Mouse (Mus musculus): ENCODE measurements around the gene Fam168b.

The Fam168b gene

DNA sequence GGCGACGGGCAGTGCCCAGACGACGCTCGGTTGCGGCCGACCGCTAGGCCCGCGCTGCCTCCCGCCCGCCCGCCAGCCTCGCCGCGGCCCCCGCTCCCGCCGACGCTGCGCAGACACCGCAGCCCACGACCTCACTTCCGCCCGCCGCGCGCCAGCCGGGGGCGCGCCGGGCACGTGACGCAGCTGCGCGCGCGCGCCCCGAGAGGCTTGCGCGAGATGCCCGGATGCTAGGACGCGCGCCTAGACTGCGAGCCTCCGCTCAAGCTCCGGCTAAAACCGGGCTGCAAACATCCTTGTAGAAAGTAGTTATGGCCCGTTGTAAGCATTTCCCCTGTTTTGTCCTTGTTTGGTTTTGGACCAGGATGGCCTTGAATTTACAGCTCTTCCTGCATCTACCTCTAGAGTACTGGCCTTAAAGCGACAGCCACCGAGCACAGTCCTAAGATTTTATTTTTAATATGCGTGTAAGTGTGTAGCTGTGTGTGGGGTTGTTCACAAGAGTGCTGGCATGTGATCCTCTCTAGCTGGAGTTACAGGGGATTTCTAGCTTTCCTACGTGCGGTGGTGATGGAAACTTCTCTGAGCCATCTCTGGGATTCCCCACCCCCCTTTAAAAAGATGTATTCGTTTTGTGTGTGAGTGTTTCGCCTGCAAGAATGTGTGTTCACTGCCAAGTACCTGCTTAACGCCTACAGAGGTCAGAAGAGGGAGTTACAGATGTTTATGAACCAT is at the start of gene Fam168b:
Gene Fam168b, minus strand, starts transcription at position 179 of the 732 bp plus-strand sequence.
- DNase-seq: peak; percentile 84 to 96

DNA sequence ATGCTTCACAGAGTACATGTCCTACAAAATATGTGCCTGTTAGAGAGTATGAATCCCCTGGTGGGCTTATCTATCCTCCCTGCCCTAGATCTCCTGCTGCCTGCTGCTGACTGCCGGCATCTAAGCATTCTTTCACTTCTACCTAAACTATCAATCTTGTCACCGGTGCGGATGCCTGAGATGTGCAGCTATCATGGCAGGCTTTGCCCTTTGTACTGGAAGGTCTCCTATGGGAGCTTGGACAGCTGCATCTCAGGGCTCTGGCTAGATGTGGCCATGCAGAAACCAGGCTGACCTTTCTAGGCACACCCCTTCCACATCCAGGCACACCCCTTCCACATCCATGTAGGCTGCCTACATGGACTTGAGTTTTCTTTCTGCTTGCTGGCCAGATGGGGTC is 49.6 kb upstream of the Fam168b start:
- no peak for DNase-seq

DNA sequence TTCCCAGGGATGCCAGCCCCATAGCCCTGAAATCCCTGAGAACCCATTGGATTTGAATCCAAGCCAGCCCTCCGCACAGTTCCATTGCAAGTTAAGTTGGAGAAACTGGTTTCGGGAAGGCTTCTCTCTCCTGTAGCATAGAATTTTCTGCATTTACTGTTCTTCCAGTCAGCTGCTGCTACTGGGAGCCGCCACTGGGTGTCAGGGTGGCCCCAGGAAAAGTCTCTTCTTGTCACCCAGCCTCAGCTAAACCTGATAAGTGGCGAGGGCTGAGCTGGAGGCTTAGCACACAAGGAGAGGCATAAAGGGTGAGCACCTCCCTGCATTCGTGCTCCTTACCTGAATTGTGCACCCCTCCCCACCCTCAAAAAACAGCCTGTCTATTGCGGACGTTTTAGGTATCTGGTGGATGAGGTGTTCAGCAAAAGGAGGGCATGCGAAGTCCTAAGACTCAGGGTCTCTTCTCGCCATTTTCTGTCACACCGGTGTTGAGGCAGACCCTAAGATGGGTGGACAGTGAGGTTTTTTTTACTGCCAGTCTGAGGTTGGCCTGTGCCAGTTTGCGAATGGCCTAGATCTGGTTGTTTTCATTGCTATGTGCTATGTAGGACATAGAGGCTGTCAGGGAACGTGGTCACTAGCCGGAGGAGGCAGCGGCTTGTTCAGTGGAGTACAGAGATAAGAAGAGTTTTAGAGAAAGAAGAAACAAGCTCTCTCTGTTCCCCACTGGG is 48.9 kb upstream of the Fam168b start:
- DNase-seq: peak; percentile 46 to 52

DNA sequence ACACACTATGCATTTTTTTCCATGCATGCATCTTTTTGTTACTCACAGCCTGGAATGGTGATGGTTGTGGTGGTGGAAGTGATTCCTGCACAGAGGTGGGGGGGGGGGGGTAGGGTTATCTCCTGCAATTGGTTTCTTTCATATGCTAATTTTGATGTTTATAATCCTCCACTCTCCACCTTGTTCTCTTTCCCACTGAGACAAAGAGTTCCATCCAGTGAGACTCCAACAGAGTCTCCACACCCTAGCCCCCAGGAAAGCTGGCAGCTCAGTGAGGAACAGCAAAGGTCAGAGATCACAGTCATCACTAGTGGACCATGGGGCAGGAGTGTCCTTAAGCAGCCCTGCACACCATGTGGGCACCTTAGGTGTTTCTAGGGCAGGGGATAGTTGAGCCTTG is 40.9 kb upstream of the Fam168b start:
- DNase-seq: no peak

DNA sequence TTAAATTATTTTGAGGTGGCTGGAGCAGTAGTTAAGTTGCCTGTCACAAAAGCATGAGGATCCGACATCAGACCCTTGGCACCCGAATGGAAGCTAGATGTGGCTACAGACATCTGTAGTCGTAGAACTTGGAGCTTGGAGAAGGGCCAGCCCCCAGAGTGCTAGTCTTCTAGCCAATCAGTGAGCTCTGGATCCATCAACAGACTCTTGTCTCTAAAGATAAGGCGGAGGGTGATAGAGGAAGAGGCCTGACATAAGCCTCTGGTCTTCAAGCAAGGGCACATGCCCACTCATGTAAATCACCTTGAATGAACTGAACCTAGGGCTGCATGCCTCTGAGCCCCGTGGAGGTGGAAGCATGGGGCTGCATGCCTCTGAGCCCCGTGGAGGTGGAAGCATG is 36.7 kb upstream of the Fam168b start:
- DNase-seq: no peak

DNA sequence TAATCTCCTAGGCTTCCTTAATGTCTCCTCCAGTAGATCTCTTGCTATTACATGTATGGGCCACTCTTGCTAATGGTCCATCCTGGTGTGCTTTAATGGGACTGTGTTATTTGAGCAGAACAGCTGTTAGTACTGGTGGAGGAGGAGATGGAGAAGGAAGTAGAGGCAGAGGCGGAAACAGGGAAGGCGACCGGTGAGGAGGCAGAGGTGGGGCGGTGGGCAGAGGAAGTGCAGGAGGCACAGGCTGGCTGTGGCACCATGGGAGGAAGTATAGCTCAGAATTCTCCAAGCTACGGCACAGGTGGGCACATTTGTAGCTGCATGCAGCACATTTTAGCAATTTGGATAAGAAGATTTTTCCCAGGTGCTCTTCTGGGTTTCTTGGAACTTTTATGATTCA is 30.7 kb upstream of the Fam168b start:
- no peak for DNase-seq

DNA sequence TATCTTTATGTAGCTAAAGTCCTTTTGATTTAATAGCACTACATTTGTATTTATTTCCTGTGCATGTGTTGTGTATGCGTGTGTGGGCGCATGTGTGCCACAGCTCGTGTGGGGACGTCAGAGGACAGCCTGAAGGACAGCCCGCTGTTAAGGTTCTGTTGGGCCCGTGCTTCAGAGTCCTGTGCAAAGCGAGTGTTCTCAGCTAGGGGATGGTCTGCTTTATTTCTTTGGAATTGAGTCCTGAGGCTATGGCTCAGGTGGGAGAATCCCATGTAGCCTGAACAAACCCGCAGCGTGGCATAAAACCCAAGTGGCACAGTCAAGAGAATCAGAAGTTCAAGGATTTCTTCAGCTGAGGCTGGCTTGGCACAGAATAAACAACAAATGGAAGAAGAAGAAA is 28.3 kb upstream of the Fam168b start:
- DNase-seq: no peak

DNA sequence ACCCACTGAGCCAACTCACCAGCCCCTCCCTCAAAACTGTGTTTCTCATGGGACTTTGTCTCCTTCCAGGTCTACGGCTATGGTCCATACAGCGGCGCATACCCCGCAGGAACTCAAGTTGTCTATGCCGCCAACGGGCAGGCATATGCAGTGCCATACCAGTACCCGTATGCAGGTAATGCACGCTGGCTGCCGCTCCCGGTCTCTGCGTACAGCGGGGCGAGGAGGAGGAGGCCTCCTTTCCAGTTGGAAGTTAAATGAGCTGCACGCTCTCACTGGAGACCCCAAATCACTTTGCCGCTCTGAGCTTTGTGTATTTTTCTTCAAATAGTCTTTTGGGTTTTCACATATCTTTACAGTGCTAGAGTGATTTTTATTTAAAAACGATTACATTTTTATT is 26.4 kb upstream of the Fam168b start:
- no peak for DNase-seq

DNA sequence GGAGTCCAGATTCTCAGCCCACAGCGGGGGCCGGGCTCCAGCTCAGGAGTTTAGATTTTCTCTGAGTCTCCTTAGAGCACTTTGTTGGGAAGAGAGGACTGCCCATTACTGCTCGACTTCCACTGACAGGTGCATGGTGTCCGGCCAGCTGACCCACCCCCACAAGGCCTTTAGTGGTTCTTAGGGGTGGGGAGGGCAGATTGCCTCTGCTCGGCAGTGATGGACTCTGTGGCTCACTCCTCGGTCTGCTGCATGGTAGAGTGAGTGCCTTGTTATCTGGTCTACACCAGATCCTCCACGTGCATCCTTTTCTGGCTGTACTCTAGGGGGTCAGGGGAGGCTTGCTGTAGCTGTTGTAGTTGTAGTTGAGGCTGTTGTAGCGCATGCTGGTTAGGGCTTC is 25.5 kb upstream of the Fam168b start:
- DNase-seq: no peak

DNA sequence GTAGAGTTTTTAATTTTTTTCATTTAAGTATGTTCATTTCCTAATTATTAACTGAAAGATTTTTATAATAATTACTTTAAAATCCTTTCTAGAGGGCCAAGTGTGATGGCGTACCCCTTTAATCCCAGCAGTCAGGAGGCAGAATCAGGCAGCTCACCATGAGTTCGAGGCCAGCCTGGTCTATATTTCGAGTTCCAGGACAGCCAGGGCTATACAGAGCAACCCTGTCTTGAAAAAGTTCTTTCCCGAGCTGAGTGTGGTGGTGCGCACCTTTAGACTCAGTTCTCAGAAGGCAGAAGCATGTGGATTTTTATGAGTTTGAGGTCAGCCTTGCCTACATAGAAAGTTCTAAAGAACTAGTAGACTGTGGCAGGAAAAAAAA is 24.7 kb upstream of the Fam168b start:
- DNase-seq: no peak

DNA sequence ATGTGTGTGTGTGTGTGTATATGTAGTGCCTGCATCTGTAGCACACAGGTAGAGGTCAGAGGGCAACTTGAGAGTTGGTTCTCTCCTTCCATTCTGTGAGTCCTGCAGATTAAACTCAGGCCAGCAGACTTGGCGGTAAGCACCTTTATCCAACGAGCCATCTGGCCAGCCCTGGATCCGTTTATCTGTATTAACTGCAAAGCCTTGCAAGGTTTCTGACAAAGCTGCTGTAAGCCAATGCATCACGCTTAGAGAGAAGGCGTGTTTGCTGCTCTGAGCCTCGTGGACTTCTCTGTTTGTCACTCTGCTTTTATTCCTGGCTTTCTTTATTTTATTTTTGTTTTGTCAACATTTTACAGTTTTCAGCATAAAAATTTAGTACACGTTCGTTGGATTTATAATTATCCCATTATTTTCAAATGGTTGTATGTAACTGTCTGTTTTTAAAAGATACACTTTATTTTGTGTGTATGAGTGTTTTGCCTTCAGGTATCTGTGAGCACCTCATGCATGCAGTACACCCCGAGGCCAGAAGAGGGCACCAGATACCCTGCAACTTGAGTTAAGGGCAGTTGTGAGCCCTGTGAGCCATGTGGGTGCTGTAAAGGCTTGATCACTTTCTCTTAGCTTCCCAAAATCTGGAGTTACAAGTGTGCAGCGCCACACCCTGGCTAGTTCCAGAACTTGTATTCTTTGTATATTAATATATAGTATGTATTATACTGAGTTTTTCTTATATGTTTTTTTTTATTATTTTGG is 24.1 kb upstream of the Fam168b start:
- peak; percentile 87 to 88 for DNase-seq

DNA sequence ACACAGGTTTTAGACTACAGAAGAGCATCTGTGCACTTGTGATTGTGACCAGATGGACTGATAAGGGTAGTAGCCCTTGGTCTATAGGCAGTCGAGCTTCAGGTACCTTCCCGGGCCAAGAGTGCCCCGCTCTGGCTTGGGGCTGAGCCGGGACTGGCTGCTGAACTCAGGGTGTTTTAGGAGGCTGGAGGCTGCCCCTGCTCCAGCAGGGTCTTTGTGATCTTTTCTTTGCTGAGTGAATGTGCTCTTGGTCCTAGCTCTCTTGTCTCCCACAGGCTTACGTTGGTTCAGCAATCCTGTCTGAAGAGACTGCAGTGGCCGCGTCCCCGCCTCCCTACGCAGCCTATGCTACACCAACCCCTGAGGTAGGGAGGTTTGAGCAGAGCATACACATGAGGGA is 23.0 kb upstream of the Fam168b start:
- no peak for DNase-seq

DNA sequence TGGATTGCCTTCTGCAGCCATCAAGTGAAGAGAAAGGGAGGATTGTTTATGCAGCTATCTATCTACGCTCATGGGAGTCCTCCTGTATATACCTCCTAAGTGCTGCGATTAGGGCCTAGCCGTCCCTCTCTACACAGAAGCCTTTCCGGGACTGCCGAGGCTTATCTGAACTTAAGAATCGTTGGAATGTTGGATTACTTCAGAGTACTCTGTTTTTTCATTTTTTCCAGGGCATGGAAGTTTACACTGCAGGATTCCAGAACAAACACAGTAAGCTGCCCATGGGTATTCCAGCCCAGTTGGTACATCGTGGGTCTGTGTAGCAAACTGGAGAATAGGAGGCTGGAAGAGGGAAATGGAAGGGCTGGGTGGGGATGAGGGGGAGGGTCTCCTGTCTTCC is 21.4 kb upstream of the Fam168b start:
- no peak for DNase-seq

DNA sequence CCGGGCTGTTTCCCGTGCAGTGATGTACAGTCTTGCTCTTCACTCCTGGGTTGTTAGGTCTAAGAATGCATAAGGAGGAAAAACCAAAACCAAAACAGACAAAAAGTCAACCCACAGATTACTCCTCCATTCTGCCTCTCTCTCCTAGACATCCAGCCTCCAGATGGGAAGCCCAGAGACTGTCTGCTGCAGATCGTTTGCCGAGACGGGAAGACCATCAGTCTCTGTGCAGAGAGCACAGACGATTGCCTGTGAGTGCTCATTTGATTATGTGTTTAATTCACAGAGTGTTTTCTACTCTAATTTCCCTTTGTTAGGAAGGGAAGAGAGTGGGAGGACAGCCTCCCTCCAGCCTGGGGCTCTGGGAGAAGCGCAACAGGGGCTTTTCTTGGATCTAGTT is 20.5 kb upstream of the Fam168b start:
- no peak for DNase-seq

DNA sequence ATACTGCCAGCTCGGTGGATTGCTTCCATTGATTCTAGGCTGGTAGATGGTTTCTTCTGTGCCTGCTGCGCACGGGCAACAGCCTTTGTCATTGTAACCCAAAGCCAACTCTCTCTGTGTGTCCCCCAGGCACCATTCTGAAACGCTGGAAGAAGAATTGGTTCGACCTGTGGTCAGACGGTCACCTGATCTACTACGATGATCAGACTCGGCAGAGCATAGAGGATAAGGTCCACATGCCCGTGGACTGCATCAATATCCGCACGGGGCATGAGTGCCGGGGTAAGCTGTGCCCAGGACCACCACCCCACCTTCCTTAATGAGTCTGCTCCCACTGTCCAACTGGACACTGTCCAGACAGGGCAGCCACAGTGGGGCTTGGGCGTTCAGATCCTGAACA is 20.0 kb upstream of the Fam168b start:
- DNase-seq: no peak

DNA sequence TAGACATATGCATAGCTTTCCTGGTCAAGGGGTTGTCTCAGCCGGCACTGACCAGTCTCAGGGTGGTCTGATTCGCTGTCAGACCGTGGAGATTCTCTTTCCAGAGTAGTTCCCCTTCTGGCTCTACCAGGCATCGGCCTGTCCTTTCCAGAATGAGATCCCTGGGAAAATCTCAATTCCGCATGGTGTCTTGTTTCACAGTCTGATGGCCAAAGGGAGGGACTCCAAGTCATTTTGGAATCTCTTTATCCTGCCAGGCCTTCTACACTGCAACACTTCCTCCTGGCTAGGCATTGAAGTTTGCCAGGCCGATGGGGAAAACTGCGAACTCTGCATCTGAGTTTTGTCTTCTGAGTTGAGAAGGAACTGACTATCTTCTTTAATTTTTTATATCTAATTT is 17.3 kb upstream of the Fam168b start:
- no peak for DNase-seq

DNA sequence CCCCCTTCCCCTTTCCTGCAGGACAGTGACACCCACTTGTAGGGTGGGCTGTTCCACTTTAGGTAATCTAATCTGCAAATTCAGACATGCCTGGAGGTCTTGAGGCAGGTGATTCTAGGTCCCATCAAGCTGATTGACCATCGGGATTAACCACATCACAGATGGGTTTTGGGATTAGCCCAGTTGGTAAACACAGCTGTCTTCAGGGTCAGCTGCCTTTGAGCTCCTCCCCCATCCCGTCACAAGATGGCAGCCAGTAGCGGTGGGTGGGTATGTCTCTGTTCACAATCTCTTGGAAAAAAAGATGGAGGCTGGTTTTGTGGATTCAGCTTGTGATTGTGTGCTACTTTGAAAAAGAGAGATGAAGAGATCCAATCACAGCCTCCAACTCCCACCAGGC is 16.9 kb upstream of the Fam168b start:
- DNase-seq: no peak

DNA sequence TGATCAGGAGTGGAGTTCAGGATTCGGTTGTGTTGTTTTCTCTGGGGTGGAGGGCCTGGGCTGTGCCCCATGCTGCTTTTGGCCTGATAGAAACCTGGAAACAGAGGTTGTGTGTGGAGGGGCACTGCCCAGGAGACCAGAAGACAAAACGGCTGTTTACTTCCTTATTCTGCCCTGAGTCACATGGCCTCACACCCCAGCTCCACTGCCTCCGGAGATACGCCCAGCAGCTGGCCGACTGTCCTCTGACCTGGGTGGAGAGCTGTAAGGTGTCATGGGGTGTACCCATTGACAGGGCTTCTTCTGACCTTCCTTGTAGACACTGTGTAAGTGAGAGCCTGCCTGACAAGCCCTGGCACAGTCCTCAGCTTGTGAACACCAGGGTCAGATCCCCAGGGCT is 15.8 kb upstream of the Fam168b start:
- no peak for DNase-seq

DNA sequence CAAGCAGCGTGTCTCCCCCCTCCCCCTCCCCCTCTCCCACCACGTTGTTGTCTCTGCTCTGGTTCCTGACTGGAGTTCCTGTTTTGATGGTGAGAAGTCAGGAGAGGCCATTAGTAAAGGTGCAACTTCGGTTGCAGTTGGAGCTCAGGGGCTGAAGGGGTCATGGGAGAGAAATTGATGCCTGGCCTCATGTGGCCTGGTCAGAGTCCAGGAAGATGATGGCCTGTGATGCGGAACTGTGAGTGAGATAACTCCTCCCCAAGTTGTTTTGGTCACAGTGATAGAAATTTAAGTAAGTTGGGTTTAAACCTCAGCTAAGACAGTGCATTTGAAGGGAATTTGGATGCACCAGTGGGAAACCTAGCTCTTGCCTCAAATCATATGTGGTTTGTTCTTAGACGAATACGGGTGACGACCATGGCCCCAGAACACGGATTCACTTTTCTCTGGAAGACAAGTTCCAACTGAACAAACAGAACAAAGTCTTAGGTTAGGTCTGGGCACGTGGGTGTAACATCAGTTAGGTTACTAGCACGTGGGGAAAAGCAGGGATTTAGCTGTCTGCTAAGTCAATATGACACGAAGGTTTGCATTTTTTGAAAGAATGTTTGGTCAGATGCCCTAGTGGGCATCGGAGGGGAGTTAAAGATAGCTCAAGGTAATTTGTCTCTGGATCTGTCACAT is 12.3 kb upstream of the Fam168b start:
- no peak for DNase-seq

DNA sequence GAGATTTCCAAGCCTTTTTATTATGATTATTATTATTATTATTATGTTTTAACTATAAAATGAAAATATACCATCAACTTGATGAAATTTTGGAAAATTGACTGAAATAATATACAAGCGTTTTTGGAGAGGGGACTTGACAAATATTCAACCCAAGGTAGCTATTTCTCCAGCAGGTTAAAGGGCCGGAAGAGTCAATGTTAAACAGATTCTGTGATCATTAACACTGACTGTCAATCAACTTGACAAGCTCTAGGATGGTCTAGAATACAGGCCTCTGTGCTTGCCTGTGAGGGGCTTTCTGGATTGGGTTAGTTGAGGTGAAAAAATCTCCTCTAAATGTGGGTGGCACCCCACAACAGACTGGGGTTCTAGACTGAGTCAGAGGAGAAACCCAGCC is 10.9 kb upstream of the Fam168b start:
- no peak for DNase-seq

DNA sequence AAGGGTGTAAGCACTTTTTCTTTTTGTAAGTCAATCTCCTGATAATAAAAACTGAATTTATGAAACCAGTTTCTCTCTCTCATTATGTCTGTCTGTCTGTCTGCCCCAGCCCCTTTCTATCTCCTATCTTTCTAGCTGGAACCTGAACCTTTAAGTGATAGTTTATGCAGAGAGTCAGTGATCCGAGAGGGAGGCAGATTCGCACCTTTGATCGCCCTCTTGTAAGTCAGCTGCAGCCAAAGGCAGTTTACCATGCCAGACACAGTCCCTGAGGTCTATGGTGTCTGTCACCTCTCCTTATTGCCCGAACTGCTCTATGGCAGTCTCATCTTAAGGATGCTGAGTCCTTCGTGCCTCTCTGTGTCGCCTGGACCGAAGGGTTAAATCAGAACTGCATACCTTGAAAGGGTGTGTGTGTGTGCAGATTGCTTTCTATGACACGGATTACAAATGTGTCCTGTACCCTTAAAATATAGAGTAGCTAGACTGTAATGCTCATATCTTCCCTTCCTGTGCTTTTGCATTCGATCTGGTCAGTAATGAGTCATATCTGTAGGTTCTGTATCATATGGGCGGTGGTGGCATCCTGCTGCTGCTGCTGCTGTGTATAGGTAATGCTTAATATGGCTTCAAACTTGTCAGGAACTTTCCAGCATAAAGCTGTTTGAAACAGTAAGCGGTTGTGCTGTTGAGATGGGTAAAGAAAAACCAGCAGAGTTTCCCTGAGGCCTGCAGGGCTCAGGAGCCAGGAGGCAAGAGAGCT is 9.4 kb upstream of the Fam168b start:
- no peak for DNase-seq

DNA sequence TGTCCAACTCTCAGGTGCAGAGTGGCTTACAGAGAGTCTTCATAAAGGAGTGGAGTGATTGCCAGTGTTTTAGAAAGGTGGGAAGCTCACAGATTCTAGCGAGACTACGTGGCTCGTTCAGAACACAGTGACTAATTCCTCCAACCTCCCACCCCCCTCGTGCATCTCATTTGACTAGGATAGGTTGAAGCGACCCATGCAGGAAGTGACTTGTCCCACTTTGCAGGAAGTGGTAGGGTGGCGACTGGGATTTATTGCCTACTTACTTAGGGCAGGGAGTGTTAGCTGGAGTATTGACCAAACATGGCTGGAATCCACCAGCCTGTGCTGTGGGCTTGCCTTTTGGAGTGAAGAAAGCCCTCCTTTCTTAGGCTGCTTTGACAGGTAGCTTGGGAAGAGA is 8.7 kb upstream of the Fam168b start:
- DNase-seq: no peak
